Mouse (Mus musculus) ES-E14 (cell line): ENCODE measurements around the gene Tmem52b. TPM values are rescaled to one million over a fixed set of nuclear protein-coding genes. Genes with fewer than 3 reads are reported as not detected.
A peak's percentile ranks its signal among the peaks of the same experiment; 100 is the strongest.

ENCODE experiments used
- DNase-seq: peaks from one replicate; pipeline ENCODE4 v3.0.0-alpha.2; 2013; ENCODE audit warnings: low read depth, low spot score
- H3K27ac ChIP-seq: 2 replicates; pipeline ENCODE4 v1.5.1; 2012; ENCODE audit warnings: low read depth, mild to moderate bottlenecking, low read length, moderate library complexity, mixed read lengths; ENCODE audit not compliant: poor library complexity, insufficient read depth, severe bottlenecking
- H3K36me3 ChIP-seq: 2 replicates; pipeline ENCODE4 v1.6.1; 2012; ENCODE audit warnings: mild to moderate bottlenecking, low read length, moderate library complexity, mixed read lengths; ENCODE audit not compliant: control insufficient read depth, poor library complexity, insufficient read depth, severe bottlenecking
- H3K4me1 ChIP-seq, 2 experiments: fragments of 150-350 bp in 1 of 2; sonication (generic) in 1 of 2; 2 replicates each; pipeline ENCODE4 v1.6.1; 2012; ENCODE audit warnings: low read length in 2 of 2, mild to moderate bottlenecking in 1 of 2, mixed read lengths in 1 of 2; ENCODE audit not compliant: control insufficient read depth in 2 of 2, insufficient read depth in 2 of 2, poor library complexity in 1 of 2
- H3K4me3 ChIP-seq, 2 experiments: fragments of 150-350 bp in 1 of 2; sonication (generic) in 1 of 2; 2 replicates each; pipeline ENCODE4 v1.5.1; 2012; ENCODE audit warnings: low read length in 2 of 2, low read depth in 1 of 2, mild to moderate bottlenecking in 1 of 2, mixed read lengths in 1 of 2; ENCODE audit not compliant: insufficient read depth in 1 of 2, poor library complexity in 1 of 2, severe bottlenecking in 1 of 2
- H3K9ac ChIP-seq: 2 replicates; pipeline ENCODE4 v1.6.1; 2012; ENCODE audit warnings: low read depth, mild to moderate bottlenecking, low read length, mixed read lengths; ENCODE audit not compliant: poor library complexity, insufficient read depth, severe bottlenecking
- H3K9me3 ChIP-seq: fragments of 150-350 bp; sonication (generic); 2 replicates; pipeline ENCODE4 v1.6.1; 2012; ENCODE audit warnings: low read depth, mild to moderate bottlenecking, low read length; ENCODE audit not compliant: control insufficient read depth, insufficient read depth
- CHD2 ChIP-seq: IDR thresholded peaks from 2 replicates; pipeline ENCODE4 v1.6.1; 2014; ENCODE audit warnings: mild to moderate bottlenecking, low read depth, low read length, inconsistent platforms
- HCFC1 ChIP-seq: IDR thresholded peaks from 2 replicates; pipeline ENCODE4 v1.6.1; 2012; ENCODE audit warnings: low read length, inconsistent platforms, borderline replicate concordance; ENCODE audit not compliant: insufficient read depth
- MAFK ChIP-seq: IDR thresholded peaks from 2 replicates; pipeline ENCODE4 v1.6.1; 2014; ENCODE audit warnings: mild to moderate bottlenecking, low read depth, low read length, inconsistent platforms; ENCODE audit not compliant: insufficient read depth
- ZC3H11A ChIP-seq: IDR thresholded peaks from 2 replicates; pipeline ENCODE4 v1.6.1; 2012; ENCODE audit warnings: low read depth, mild to moderate bottlenecking, inconsistent platforms, low read length, borderline replicate concordance
- ZNF384 ChIP-seq: IDR thresholded peaks from 2 replicates; pipeline ENCODE4 v1.6.1; 2012; ENCODE audit warnings: low read depth, low read length, inconsistent platforms
- in situ Hi-C, 2 experiments: fragments of 600-800 bp; cut with MboI; formaldehyde crosslinking; loops; one replicate each; pipeline ENCODE4 v1.15.1; 2025; ENCODE audit warnings: low sequenced_read_pairs in 2 of 2, inconsistent platforms in 1 of 2; ENCODE audit not compliant: unreplicated experiment in 2 of 2
- total RNA-seq: library from RNA; depleted of rRNA; stranded (reverse); fragments of 300-350 nt; gene quantifications from 2 replicates; pipeline ENCODE4 v1.2.3, GENCODE M21; 2012

Gene Tmem52b
- total RNA-seq, 1 experiment = not detected

DNA sequence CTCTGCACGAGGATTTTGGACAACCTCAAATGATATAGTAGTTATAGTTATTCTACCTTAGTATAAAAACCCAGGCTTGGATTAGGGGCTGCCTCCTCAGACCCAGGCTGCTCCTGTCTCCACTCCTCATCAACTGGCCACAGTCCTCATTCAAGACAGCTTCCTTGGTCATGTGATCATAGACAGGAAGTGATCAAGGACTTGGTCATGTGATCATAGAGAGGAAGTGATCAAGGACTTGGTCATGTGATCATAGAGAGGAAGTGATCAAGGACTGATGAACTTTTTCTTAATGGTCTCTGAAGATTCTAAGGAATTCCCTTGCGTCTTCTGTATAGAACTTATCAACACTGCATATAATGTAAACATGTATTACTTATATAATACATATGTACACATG, 34.9 kb downstream of the Tmem52b start:
- Histone ChIP-seq H3K9ac (no peak overlapping the region), H3K9me3 (no peaks in the 10 kb centered on the region), H3K4me1 (no peaks in the 10 kb centered on the region), H3K27ac (no peak overlapping the region), H3K4me3 (no peak overlapping the region), H3K36me3 (no peaks in the 10 kb centered on the region)
- no peak for DNase-seq
- in situ Hi-C loops = no loop called here
- no peak for TF ChIP-seq HCFC1
- TF ChIP-seq MAFK = no peak
- TF ChIP-seq ZC3H11A = no peak
- TF ChIP-seq ZNF384 = no peak
- no peak for TF ChIP-seq CHD2

DNA sequence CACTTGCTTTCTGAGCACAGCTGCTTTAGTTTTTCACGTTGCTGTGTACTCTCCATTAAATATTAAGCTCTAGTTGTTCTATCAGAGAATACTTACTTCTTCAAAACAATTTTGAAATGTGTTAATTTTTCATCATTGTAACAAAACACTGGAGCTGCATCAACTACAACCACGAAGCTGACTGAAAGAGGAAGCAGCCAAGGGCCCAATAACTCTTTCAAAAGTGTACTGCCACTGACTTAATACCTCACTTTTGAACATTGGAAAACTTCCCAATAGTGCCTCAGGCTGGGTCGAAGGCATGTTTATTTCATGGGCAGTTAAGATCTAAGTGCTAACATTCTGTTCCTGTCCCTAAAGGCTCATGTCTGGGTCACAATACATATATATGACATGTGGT, 35.7 kb downstream of the Tmem52b start:
- TF ChIP-seq CHD2 (no peak), ZNF384 (no peak), HCFC1 (no peak), ZC3H11A (no peak), MAFK (no peak)
- in situ Hi-C loops = no loop called here
- Histone ChIP-seq H3K9me3 (no peaks in the 10 kb centered on the region), H3K4me3 (no peak overlapping the region), H3K4me1 (no peaks in the 10 kb centered on the region), H3K9ac (no peak overlapping the region), H3K36me3 (no peaks in the 10 kb centered on the region), H3K27ac (no peak overlapping the region)
- DNase-seq = no peak

DNA sequence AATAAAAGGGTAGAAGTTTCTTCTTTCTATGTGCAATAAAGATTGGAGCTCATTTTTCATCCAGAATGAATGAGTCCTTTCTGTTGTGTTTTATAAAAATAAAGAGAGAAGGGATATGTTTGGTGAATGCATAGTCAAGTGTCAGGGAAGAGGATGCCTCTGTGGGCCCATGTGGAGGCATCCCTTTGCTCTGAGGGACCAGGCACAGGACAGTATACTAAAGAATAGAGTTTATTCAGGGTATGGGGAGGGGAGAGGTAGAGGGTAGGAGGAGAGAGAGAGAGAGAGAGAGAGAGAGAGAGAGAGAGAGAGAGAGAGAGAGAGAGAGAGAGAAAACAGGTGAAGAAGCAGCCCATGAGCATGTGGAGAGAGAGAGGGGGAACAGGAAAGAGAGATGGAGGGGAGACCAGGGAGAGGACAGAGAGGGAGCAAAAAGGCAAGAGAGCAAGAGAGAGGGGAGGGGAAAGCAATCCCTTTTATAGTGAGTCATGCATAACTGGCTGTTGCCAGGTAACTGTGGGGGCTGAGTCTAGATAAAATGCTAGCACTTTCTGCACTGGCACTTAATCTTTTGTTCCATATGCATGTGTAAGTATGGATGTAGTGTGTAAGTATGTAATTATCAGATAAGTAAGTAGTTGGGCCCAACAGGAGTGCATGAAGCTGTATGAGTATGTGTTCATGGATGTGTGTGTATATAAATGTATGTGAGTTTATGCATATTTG, 45.1 kb downstream of the Tmem52b start:
- in situ Hi-C loops = no loop called here
- no peak overlapping the region for H3K27ac ChIP-seq

DNA sequence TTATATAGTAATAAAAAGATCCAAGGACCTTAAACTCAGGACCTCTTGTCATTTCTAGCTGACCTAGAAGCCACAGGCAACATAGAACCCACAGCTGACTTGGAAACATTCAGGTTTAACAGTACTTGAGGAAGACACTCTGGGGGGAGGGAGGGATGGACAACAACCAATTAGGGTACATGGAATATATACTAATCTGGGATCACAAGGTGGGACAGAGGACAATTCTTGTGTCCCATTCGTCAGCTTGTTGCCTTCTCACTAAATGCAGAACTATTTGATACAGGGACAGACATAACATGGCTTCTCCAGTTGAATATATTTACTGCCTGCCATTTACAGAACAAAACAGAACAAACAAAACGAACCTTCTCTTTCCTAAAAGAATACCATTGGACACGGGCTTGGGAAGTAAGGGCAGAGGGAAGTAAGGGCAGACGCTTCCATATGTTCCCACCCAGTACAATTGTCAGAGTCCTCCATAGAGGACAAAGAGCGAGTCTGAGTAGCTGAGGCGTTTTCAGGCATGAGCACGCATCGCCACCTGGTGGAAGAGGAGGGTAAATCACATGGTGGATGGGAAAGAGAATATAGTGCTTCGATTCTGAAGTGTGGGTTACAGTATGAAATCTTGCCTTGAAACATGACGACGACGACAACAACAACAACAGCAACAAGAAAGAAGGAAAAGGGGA, 46.7 kb downstream of the Tmem52b start:
- H3K4me1 ChIP-seq = no peaks in the 10 kb centered on the region
- DNase-seq = peak; percentile 65
- no peaks in the 10 kb centered on the region for H3K9me3 ChIP-seq
- in situ Hi-C loops = no loop called here
- no peak for TF ChIP-seq HCFC1
- no peak for TF ChIP-seq MAFK
- TF ChIP-seq CHD2 = no peak
- no peak for TF ChIP-seq ZNF384
- TF ChIP-seq ZC3H11A = no peak
- no peak overlapping the region for H3K4me3 ChIP-seq
- H3K27ac ChIP-seq = no peak overlapping the region
- H3K9ac ChIP-seq = no peak overlapping the region
- H3K36me3 ChIP-seq = no peaks in the 10 kb centered on the region

More for the DNA sequence above, 45.1 kb downstream of the Tmem52b start:
- Histone ChIP-seq H3K9me3 (no peaks in the 10 kb centered on the region), H3K4me3 (no peak overlapping the region), H3K4me1 (no peaks in the 10 kb centered on the region), H3K9ac (no peak overlapping the region), H3K36me3 (no peaks in the 10 kb centered on the region)
- no peak for DNase-seq
- TF ChIP-seq MAFK (no peak), CHD2 (no peak), HCFC1 (no peak), ZNF384 (no peak), ZC3H11A (no peak)
